Mouse (Mus musculus) G1E (cell line): Measurements from ENCODE around the gene Zfp961.
"Not testable (repeated sequence)": the region's sequence is repeated elsewhere in the genome, so short reads cannot be mapped to it uniquely, and the experiment has no call there.

Experiments used
- CTCF ChIP-seq: IDR thresholded peaks from 2 replicates; pipeline ENCODE4 v1.5.1; 2012; ENCODE audit warnings: low read depth, low read length, inconsistent platforms, mixed read lengths
- GATA2 ChIP-seq: IDR thresholded peaks from 2 replicates; pipeline ENCODE4 v1.6.1; 2012; ENCODE audit warnings: low read depth, low read length, inconsistent platforms, borderline replicate concordance

- not testable (repeated sequence) for TF ChIP-seq GATA2, CTCF
Observed at GRCm38 (mm10) chr8:72032926-72033325, 82.1 kb downstream of the Zfp961 start.
